Mouse (Mus musculus) bone marrow macrophage, adult 2 months (primary cell): Measurements from ENCODE around the gene Negr1.

ENCODE experiments used
- CTCF ChIP-seq: IDR thresholded peaks from 2 replicates; pipeline ENCODE4 v1.5.1; 2012; ENCODE audit warnings: low read depth, mild to moderate bottlenecking, low read length, moderate library complexity
- POLR2A ChIP-seq: IDR thresholded peaks from 2 replicates; pipeline ENCODE4 v1.6.1; 2012; ENCODE audit warnings: mild to moderate bottlenecking, low read depth, low read length, borderline replicate concordance

DNA sequence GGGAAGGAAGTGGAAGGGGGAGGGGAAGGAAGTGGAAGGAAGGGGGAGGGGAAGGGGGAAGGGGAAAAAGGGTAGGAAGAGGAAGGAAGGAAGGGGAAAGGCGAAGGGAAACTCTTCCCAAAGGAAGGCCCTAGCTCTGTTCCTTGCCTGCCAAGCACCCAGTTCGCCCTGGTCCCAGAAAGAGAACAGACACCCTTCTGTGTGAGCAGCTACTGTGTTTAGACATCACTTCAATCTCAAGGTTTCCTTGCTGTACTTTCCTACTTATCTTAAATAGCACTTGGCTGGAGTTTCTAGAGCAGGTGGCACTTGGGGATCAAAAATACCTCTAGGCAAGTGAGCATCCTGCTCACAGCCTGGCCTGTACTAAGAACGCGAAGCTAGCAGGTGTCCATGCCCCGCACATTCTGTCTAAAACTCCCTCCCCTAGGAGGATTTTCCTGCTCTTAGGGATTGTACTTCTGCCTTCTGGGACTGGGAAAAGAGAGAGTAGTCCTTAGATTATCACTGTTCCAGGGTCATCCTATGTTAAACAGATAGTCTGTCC lies 128.5 kb downstream of the Negr1 start:
- TF ChIP-seq CTCF (no peak), POLR2A (no peak)
